Mouse (Mus musculus) heart, adult 2 months (tissue): Measurements from ENCODE around the gene Wscd1.

Experiments
- CTCF ChIP-seq: fragments of 200-600 bp; IDR thresholded peaks from 2 replicates; pipeline ENCODE4 v1.8.1; 2022; ENCODE audit warnings: antibody characterized with exemption, mild to moderate bottlenecking, moderate library complexity
- EP300 ChIP-seq: fragments of 200-500 bp; IDR thresholded peaks from 2 replicates; pipeline ENCODE4 v1.6.1; 2011; ENCODE audit warnings: low read depth, low read length, control low read depth; ENCODE audit not compliant: insufficient read depth

- TF ChIP-seq CTCF = no peak
- no peak for TF ChIP-seq EP300
Observed at GRCm38 (mm10) chr11:71760991-71761390, 11.3 kb downstream of the Wscd1 start.
